Mouse (Mus musculus) left cerebral cortex, postnatal 4 days (tissue): ENCODE data around the gene Pgm2. TPM values are rescaled to one million over a fixed set of nuclear protein-coding genes. Genes with fewer than 3 reads are reported as not detected.

Experiments used
- DNase-seq: peaks from one replicate; pipeline ENCODE4 v3.0.0-alpha.2; 2022
- intact Hi-C: fragments of 180-260 bp; cut with DNase I; formaldehyde crosslinking; loops from one replicate; pipeline ENCODE4 v1.15.1; 2025
- microRNA-seq: library from miRNA; unstranded; fragments of <30 nt; microRNA quantifications from one replicate; pipeline ENCODE4 v1.2.0, GENCODE M21; 2022
- total RNA-seq, 2 experiments: library from RNA; stranded (reverse); gene quantifications; 2 replicates each; pipeline ENCODE4 v1.2.3; 2021

Pgm2 gene
- total RNA-seq, 2 experiments from 2014 or later, result 14.5 to 16.4 TPM

DNA sequence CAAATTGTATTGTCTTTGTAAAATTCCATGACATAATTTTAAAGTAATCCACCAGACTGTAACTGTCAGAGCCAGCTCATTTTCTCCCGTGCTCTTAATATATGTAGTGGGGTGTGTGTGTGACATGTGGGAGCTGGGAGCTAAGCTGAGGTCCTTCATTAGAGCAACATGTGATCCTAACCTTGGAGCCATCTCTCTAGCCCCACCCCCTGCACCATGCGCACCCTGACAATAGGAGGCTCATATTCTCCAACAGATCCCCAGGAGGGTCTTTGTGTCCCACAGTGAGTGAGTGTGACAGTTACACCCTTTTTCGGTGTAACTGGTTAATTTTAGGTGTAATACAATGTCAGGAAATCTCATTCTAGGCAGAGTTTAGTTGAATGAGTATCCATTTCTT is 80.1 kb downstream of the Pgm2 start:
- intact Hi-C loops, result no loop called here
- DNase-seq, result no peak

DNA sequence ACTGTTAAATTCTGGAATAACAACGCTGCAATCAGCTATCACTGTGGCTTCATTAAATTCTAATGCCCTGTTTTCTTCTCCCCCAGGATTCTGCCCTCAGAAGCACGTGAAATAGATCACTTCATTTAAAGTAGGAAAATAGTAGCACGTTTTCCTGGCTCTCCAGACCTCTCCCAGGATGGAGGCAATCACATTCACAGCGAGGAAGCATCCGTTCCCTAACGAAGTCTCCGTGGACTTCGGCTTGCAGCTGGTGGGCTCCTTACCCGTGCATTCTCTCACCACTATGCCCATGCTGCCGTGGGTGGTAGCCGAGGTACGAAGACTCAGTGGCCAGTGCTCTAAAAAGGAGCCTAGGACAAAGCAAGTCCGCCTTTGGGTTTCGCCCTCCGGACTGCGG is 80.6 kb downstream of the Pgm2 start:
- DNase-seq, result no peak
- intact Hi-C loops, result no loop called here

DNA sequence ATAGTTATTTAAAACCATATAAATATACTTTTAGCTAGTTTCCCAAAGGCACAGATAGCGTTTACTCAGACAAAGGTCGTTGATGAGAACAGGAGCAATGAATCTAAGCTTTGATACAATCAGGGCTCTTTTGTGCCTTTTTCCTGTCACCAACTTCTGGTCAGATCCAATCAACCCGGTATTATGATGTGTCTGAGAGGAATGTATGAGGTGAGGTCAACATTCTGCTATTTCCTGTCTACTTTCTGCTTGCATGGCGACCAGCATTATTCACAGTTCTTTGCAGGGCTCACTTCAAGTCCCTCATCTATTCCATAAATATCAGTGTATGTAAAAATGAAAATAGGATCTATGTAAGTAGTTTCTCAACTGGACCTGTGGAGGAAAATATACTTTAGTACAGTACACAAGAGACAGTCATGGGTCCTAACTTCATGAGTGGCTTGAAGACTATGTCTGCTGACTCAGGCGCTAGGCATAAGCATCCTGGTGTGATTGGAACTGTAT is 81.7 kb downstream of the Pgm2 start:
- DNase-seq, result no peak
- intact Hi-C loops, result no loop called here

Small RNAs within 50 kb of the gene (microRNA-seq; reads per million reads assigned to microRNA genes)
- gene Gm22395 (not detected), gene Gm23967 (not detected)

Other genes with a start within 250 kb of the Pgm2 start
- 10 to 100 TPM; 12.1 to 12.8 TPM for gene Rell1, start 124.1 kb upstream of the Pgm2 start, total RNA-seq
- 10 to 100 TPM; 12.9 to 14.3 TPM for gene Tbc1d1, start 63.4 kb downstream of the Pgm2 start, total RNA-seq